Mouse (Mus musculus): ENCODE results near the gene Wnt5b. TPM values are rescaled to one million over a fixed set of nuclear protein-coding genes. Genes with fewer than 3 reads are reported as not detected.
"Not testable (repeated sequence)": the region's sequence is repeated elsewhere in the genome, so short reads cannot be mapped to it uniquely, and the experiment has no call there.

Wnt5b gene
- total RNA-seq, 1 experiment, result 3.5 TPM

DNA sequence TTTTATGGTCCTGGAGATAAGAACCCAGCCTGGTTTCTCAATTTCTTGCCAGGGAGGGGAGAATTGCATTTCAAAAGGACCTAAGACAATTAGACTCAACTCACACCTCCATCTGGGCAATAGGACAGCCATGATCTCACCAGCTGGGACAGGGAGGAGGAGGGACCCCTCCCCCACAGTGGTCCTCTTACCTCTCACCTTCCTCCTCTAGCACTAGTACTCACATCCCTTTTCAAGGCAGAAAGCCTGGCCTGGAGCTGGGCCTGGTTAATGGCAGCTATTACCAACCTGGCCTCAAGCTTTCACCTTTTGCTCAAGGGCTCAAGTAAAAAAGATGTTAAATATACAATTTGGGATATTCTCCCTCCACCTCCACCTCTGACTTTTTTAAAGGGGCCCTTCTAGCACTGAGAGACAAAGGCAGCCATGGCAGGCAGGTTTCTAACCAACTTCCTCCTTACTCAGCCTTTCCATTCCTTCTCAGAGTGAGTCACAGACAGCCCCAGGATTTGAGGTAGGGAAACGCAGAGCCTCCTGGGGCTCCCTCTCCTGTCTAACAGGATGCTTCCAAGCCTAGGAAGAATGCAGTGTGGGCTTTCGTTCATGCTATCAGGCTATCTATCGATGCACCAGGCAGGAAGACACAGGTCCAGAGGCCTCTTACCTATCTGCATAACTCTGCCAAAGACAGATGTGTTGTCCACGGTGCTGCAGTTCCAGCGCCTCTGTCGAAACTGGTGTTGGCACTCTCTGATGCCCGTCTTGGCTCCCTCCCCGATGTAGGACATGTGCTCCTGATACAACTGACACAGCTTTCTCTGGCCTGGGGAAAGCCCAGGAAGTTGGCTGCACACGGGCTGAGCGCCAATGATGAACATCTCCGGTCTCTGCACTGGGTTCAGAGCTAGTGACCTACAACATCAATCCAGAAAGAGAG lies 98.2 kb downstream of the Wnt5b start:
- H3K36me3 ChIP-seq (ENCODE audit: control insufficient read depth, insufficient read depth, low read length, poor library complexity, severe bottlenecking), result no peaks in the 10 kb centered on the region
- no peak for DNase-seq (ENCODE audit: low read depth, low spot score)
- no peak overlapping the region for H3K4me3 ChIP-seq (ENCODE audit: insufficient read depth in 1 of 2, low read depth in 1 of 2, low read length in 2 of 2, poor library complexity in 1 of 2, severe bottlenecking in 1 of 2)
- H3K9me3 ChIP-seq (ENCODE audit: control insufficient read depth, insufficient read depth, low read depth, low read length), result no peaks in the 10 kb centered on the region
- no peak overlapping the region for H3K9ac ChIP-seq (ENCODE audit: insufficient read depth, low read depth, low read length, poor library complexity, severe bottlenecking)
- H3K4me1 ChIP-seq (ENCODE audit: control insufficient read depth in 2 of 2, insufficient read depth in 2 of 2, low read length in 2 of 2, poor library complexity in 1 of 2), result peaks cover 0 to 25% of the 10 kb centered on the region in 2 experiments; a peak in 2 of 4 replicates
- no peak for TF ChIP-seq ZC3H11A (IDR thresholded peaks at IDR 0.05; ENCODE audit: borderline replicate concordance, low read depth, low read length)
- no peak for TF ChIP-seq CHD2 (IDR thresholded peaks at IDR 0.05; ENCODE audit: low read depth, low read length)
- TF ChIP-seq HCFC1 (IDR thresholded peaks at IDR 0.05; ENCODE audit: borderline replicate concordance, insufficient read depth, low read length), result no peak
- no peak for TF ChIP-seq ZNF384 (IDR thresholded peaks at IDR 0.05; ENCODE audit: low read depth, low read length)
- H3K27ac ChIP-seq (ENCODE audit: insufficient read depth, low read depth, low read length, poor library complexity, severe bottlenecking), result no peak overlapping the region
- in situ Hi-C loops (cut with MboI; ENCODE audit: low sequenced_read_pairs in 2 of 2, unreplicated experiment in 2 of 2), result no loop called here

DNA sequence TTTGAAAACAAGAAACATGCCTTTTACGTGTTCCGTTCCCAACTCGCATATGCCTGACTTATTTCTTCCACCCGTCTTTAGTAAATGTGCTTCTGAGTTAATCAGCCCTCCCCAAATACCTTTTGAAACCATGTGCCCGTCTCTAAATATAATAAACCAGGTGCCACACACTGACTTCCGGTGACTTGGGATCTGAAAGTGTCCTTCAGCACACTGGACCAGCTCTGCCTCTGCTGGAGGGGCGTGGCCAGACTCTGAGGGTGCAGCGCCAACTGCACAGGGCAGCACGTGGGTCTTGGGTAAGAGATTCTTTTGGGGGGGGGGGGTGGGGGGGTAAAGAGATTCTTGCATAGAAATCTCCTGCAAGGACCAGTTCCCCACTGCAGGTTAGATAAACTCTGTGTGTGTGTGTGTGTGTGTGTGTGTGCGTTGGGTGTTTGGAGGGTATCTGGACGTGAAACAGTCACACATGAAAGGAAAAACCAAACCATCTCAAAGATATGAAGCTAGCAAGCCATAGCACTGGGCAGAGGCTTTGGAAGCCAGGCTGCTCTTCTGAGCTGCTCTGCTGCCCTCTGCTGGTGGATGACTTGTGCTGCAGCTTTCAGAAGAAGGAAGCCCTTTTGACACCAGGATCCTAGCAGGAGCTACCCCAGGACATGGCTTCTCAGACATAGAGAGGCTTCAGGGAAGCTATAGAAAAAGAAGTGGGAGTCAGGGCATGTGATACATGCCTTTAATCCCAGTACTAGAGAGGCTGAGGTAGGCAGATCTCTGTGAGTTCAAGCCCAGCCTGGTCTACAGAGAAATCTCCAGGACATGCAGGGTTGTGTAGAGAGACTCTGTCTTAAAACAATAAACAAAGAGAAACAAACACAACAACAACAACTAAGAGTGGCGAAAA lies 100.2 kb downstream of the Wnt5b start:
- Histone ChIP-seq H3K4me1 (ENCODE audit: control insufficient read depth in 2 of 2, insufficient read depth in 2 of 2, low read length in 2 of 2, poor library complexity in 1 of 2) (peaks cover 0 to 17% of the 10 kb centered on the region in 2 experiments; a peak in 2 of 4 replicates), H3K9ac (ENCODE audit: insufficient read depth, low read depth, low read length, poor library complexity, severe bottlenecking) (no peak overlapping the region), H3K27ac (ENCODE audit: insufficient read depth, low read depth, low read length, poor library complexity, severe bottlenecking) (no peak overlapping the region), H3K36me3 (ENCODE audit: control insufficient read depth, insufficient read depth, low read length, poor library complexity, severe bottlenecking) (no peaks in the 10 kb centered on the region), H3K4me3 (ENCODE audit: insufficient read depth in 1 of 2, low read depth in 1 of 2, low read length in 2 of 2, poor library complexity in 1 of 2, severe bottlenecking in 1 of 2) (no peak overlapping the region), H3K9me3 (ENCODE audit: control insufficient read depth, insufficient read depth, low read depth, low read length) (no peaks in the 10 kb centered on the region)
- TF ChIP-seq MAFK (IDR thresholded peaks at IDR 0.05; ENCODE audit: insufficient read depth, low read depth, low read length), result no peak
- TF ChIP-seq CHD2 (IDR thresholded peaks at IDR 0.05; ENCODE audit: low read depth, low read length), result no peak
- peak; percentile 23; the same call in 1 of the 2 replicates for TF ChIP-seq HCFC1 (IDR thresholded peaks at IDR 0.05; ENCODE audit: borderline replicate concordance, insufficient read depth, low read length)
- no peak for TF ChIP-seq ZNF384 (IDR thresholded peaks at IDR 0.05; ENCODE audit: low read depth, low read length)
- peak; percentile 46; the same call in 1 of the 2 replicates for TF ChIP-seq ZC3H11A (IDR thresholded peaks at IDR 0.05; ENCODE audit: borderline replicate concordance, low read depth, low read length)
- peak; percentile 89 for DNase-seq (ENCODE audit: low read depth, low spot score)
- in situ Hi-C loops (cut with MboI; ENCODE audit: low sequenced_read_pairs in 2 of 2, unreplicated experiment in 2 of 2), result no loop called here

DNA sequence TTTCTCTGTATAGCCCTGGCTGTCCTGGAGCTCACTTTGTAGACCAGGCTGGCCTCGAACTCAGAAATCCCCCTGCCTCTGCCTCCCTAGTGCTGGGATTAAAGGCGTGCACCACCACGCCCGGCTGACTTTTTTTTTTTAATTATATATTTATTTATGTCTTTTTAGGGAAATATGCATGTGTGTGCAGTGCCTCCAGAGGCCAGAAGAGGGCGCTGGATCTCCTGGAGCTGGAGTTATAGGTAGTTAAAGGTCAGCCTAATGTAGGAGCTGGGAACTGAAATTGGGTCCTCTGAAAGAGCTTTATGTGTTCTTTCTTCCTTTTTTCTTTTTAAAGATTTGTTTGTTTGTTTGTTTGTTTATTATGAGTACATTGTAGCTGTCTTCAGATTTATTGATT lies 101.4 kb downstream of the Wnt5b start:
- in situ Hi-C loops (cut with MboI; ENCODE audit: low sequenced_read_pairs in 2 of 2, unreplicated experiment in 2 of 2); DNase-seq (ENCODE audit: low read depth, low spot score); H3K36me3 ChIP-seq (ENCODE audit: control insufficient read depth, insufficient read depth, low read length, poor library complexity, severe bottlenecking); H3K27ac ChIP-seq (ENCODE audit: insufficient read depth, low read depth, low read length, poor library complexity, severe bottlenecking); H3K9me3 ChIP-seq (ENCODE audit: control insufficient read depth, insufficient read depth, low read depth, low read length); H3K9ac ChIP-seq (ENCODE audit: insufficient read depth, low read depth, low read length, poor library complexity, severe bottlenecking); H3K4me3 ChIP-seq (ENCODE audit: insufficient read depth in 1 of 2, low read depth in 1 of 2, low read length in 2 of 2, poor library complexity in 1 of 2, severe bottlenecking in 1 of 2); H3K4me1 ChIP-seq (ENCODE audit: control insufficient read depth in 2 of 2, insufficient read depth in 2 of 2, low read length in 2 of 2, poor library complexity in 1 of 2): not testable (repeated sequence)
- TF ChIP-seq ZNF384 (IDR thresholded peaks at IDR 0.05; ENCODE audit: low read depth, low read length), result peak; percentile 57; the same call in 1 of the 2 replicates

DNA sequence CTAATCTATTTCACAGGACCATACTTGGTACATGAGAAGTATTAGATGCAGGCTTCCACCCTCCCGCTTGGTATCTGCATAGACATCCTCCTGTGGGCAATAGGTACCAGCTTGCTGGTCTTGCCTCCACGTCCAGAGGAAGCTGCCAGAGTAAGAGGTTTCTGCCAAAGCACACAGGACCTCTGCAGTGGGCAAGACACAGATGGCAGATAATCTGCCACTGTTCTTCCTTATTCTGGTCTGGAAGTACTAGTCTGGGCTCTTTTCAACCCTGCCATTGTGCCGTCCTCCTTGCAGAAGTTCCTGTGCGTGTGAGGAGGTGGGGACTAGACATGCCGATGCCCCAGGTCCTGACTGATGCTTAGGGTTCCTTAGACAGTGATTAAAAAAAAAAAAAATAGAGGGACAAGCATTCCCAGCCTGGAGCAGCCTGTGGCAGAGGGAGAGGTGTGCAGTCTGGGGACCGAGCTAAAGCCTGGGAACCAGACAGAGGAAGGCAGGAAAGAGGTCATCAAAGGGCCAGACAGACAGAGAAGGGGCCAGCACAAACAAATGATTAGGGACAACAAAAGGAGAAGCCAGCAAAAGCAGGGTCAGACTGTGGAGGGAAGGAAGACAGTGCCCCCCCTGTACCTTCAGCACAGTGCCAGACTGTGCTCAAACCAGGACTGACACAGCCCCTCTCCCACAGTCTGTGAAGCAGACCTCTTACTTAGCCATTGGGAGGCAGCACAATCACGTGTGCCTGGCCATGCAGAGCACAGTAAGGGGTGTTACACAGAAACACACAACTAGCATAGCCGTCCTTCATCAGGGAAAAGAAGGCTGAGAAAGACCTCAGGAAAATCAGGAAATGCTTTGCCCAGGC lies 106.0 kb downstream of the Wnt5b start:
- Histone ChIP-seq H3K36me3 (ENCODE audit: control insufficient read depth, insufficient read depth, low read length, poor library complexity, severe bottlenecking) (peaks cover 1% of the 10 kb centered on the region; the same call in 1 of the 2 replicates), H3K27ac (ENCODE audit: insufficient read depth, low read depth, low read length, poor library complexity, severe bottlenecking) (no peak overlapping the region), H3K9ac (ENCODE audit: insufficient read depth, low read depth, low read length, poor library complexity, severe bottlenecking) (no peak overlapping the region), H3K9me3 (ENCODE audit: control insufficient read depth, insufficient read depth, low read depth, low read length) (no peaks in the 10 kb centered on the region), H3K4me1 (ENCODE audit: control insufficient read depth in 2 of 2, insufficient read depth in 2 of 2, low read length in 2 of 2, poor library complexity in 1 of 2) (peaks cover 0 to 7% of the 10 kb centered on the region in 2 experiments; a peak in 1 of 4 replicates), H3K4me3 (ENCODE audit: insufficient read depth in 1 of 2, low read depth in 1 of 2, low read length in 2 of 2, poor library complexity in 1 of 2, severe bottlenecking in 1 of 2) (no peak overlapping the region)
- TF ChIP-seq CHD2 (IDR thresholded peaks at IDR 0.05; ENCODE audit: low read depth, low read length) (no peak), ZC3H11A (IDR thresholded peaks at IDR 0.05; ENCODE audit: borderline replicate concordance, low read depth, low read length) (no peak), ZNF384 (IDR thresholded peaks at IDR 0.05; ENCODE audit: low read depth, low read length) (no peak), HCFC1 (IDR thresholded peaks at IDR 0.05; ENCODE audit: borderline replicate concordance, insufficient read depth, low read length) (no peak), MAFK (IDR thresholded peaks at IDR 0.05; ENCODE audit: insufficient read depth, low read depth, low read length) (no peak)
- DNase-seq (ENCODE audit: low read depth, low spot score), result no peak
- in situ Hi-C loops (cut with MboI; ENCODE audit: low sequenced_read_pairs in 2 of 2, unreplicated experiment in 2 of 2), result loop anchor here in 1 of 2 experiments (5.0 kb wide), 1 partner anchor 211 kb away; no protein-coding TSS in a partner anchor
